10 mouse cellular contexts compared by ENCODE assay signal in genomic region chr16:33076078-33076477, GRCm38 (mm10).
"Had no signal": no experiment of that assay in that cellular context is flagged by ENCODE, and none has a peak within 500 bp of the region (broad histone marks: within the 10 kb centered on the region; RNA-seq: fewer than 3 reads in every experiment).

No protein-coding gene starts in this region.

- ATAC-seq: midbrain, embryonic 13.5 days had no signal

- DNase-seq: kidney, adult 11 months; left cerebral cortex, postnatal 4 days; lung, postnatal 14 days; right cerebral cortex, postnatal 14 days; thymus, postnatal 4 days had no signal

- H3K9ac ChIP-seq: limb, embryonic 13.5 days; liver, embryonic 14.5 days; lung, embryonic 15.5 days; midbrain, embryonic 13.5 days; stomach, embryonic 15.5 days had no signal

- H3K36me3 ChIP-seq: stomach, embryonic 15.5 days had no signal

- H3K4me1 ChIP-seq: limb, embryonic 13.5 days; lung, embryonic 15.5 days; midbrain, embryonic 13.5 days; stomach, embryonic 15.5 days had no signal

- H3K4me3 ChIP-seq: limb, embryonic 13.5 days; lung, embryonic 15.5 days; midbrain, embryonic 13.5 days; stomach, embryonic 15.5 days had no signal

- H3K27me3 ChIP-seq: limb, embryonic 13.5 days; lung, embryonic 15.5 days; midbrain, embryonic 13.5 days; stomach, embryonic 15.5 days had no signal

- H3K9me3 ChIP-seq: limb, embryonic 13.5 days; lung, embryonic 15.5 days; midbrain, embryonic 13.5 days; stomach, embryonic 15.5 days had no signal

- H3K4me2 ChIP-seq: limb, embryonic 13.5 days; lung, embryonic 15.5 days; midbrain, embryonic 13.5 days; stomach, embryonic 15.5 days had no signal

- H3K27ac ChIP-seq: limb, embryonic 13.5 days; liver, embryonic 14.5 days; lung, embryonic 15.5 days; midbrain, embryonic 13.5 days; stomach, embryonic 15.5 days had no signal
